Mouse (Mus musculus) naive thymus-derived CD4-positive, alpha-beta T cell, adult 2 months (primary cell): ENCODE data around the gene Prelid3b.

Experiments used
- DNase-seq: peaks from one replicate; pipeline ENCODE4 v3.0.0-alpha.2; 2011; ENCODE audit warnings: low read depth

Gene Prelid3b

GRCm38 (mm10) chr2:174472818-174473549 is at the start of gene Prelid3b:
Gene Prelid3b, minus strand, starts transcription at chr2:174473081.
- peak; percentile 100 for DNase-seq

DNA sequence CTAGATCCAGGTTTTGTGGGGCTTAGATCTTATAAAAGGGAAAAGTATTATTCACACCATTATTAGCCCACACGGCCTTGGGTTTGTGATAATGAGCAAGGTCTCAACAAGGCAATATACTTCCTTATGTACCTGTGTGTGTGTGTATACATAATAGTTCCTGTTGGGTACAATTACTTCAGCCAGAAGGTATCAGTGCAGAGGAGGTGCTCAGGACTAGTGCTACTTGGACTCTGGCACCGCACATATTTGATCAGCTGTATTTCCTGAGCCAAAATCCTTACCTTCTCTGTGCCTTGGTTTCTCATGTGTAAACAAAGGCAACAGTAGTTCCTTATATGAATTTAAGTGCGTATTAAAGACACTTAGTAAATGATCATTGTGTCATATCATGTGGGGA is 49.3 kb upstream of the Prelid3b start:
- DNase-seq, result no peak

DNA sequence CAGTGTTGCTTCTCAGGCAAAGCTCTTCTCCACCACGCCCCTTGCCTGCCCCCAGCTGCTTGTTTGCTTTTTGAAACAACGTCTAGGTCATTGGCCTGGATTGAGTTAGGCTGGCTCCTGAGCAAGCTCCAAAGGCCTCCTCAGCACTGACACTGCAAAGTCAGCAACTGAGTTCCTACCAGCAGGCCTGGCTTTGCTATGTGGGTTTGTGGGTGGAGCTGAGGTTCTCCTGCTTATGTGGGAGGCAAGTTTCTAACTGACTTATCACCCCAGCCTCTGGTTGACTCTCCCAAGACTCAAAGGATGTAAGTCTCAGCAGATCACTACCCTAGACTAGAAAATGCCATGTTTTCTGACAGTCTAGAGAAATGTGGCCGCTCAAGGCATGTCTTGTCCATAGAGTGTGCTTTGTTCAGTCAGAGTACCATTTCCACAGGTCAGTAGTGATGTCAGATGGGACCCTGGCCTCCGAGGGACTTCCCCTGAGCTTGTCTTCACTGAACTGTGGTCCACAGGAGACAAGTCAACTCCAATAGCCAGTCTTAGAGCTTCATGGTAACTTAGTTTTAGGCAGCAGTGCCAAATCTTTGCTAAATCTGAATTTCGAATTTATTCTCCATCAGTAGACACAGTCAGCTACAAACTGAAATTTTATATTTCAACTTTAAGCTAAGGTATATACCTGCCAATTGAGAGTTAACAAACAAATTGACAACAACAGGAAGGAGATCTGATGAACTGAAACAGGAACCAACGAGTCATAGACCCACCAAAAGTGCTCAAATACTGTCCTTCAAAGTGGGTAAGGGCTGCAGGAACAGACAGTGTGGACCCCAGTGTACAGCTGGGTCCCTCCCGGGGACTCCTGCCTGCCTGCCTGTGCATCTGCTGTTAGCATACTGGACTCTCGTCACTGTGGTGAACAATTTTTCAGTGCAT is 44.5 kb upstream of the Prelid3b start:
- DNase-seq, result peak; percentile 39

DNA sequence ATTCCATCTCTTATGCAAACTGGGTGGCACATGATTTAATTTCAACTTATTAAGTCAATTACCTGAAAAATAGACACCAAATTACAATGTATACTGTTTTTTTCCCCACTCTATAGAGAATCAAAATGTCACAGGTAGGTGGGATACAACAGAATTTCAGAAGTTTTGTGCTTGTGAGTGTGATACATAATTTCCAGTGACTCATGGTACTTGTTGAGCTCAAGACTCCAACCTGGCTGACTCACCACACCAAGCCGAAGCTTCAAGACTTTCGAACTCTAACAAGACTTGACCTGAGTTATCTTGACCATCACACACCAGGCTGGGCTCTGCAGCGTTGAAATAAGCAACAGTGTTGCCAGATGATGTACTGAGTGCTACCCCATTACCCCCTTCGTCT is 42.0 kb upstream of the Prelid3b start:
- no peak for DNase-seq

DNA sequence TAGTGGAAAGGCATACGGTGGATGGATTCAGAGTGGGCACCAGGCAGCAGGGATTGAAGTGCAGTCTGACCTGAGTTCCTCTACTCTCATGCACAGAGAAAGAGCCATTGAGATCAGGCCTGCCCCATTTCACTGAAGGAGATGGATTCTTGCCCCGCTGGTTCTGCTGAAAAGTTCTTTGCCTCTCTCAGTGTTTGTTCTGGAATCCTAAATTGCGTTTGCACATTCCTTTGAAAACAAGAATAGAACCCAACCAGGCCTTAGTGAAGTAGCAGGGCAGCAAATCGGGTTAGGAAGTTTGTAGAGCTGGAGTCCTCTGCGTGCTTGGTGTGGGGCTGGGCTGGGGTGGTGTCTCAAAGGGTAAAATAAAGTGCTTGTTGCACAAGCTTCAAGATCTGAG is 40.9 kb upstream of the Prelid3b start:
- DNase-seq, result no peak

DNA sequence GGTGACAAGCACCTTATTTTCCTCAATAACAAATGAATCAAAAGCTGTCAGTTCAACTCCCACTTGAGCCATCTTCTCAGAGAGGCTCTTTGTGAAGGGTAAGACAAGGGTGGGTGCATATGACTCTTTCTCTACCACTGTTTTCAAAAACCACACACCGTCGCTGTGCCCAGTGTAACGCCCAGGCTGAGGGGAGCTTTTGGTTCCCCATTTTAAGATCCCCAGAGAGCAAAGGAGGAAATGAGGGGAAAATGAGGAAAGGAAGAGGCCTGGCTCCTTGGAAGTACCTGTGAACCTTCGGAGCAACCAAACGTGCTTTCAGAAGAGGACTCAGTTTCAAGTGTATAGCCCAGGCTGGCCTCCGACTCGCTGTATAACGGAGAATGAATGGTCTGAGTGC is 36.9 kb upstream of the Prelid3b start:
- no peak for DNase-seq

GRCm38 (mm10) chr2:174507998-174508397 is 35.1 kb upstream of the Prelid3b start:
- no peak for DNase-seq

DNA sequence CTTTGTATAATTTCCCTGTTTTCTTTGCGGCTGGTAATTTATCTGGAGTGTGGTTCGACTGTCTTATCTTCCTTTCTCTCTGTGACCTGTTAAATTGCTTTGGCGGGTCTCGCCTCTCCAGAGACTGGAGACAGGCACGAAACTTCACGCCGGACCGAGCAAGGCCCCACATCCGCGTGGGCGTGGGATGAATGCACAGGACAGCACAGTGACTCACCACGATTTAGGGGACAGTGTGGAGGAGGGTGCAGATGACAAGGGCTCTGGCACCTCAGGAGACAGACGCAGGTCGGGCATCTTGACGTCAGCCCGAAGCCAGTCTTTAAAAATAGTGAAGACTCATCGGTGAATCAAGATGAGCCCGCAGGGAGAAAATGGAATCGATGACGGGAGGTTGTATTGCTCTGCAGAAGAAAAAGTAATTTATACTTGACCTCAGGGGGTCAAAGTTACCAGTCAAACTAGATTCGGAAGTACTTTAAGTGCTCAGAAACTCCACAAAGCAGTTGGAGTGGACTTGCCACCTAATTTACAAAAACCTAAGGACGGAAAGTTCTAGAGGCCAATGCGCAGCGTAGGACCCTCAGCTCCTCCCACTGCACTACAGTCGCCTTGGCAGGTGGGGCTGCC is 30.1 kb upstream of the Prelid3b start:
- no peak for DNase-seq

- DNase-seq, result no peak
Measured at GRCm38 (mm10) chr2:174502321-174502720, 29.4 kb upstream of the Prelid3b start.

- no peak for DNase-seq
Measured at GRCm38 (mm10) chr2:174501517-174501916, 28.6 kb upstream of the Prelid3b start.

DNA sequence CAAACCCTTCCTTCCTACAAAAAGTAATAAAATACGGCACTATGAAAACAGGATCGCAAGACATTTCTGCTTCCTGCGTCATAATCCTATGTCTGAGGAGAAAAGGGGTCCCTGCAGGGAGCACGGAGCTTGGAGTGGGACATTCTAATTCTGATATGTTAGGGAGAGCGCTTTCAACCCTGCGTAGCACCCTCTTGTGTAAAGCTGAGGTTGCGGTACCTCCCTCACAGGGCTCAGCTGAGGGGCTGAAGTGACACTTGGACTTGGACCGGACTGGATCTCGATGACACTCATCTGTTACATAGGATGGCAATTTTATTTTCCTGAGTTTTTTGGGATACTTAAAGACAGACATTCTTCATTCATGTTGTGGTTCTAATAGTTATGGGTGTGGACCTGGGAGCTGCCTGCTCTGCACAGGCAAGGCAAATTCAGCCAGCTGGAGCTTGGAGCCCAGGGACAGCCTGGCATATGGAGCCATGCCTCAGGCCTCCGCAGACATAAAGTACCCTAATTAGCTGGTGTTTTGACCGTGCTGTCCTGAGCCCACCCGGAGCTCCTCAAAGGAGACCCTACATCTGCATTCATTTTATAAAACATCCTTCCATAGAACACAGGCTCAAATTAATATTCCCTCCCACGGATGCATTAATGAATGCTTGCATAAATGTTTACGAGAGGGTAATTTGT is 28.1 kb upstream of the Prelid3b start:
- DNase-seq, result no peak

GRCm38 (mm10) chr2:174492858-174493257 is 20.0 kb upstream of the Prelid3b start:
- DNase-seq, result peak; percentile 79

- no peak for DNase-seq
Measured at GRCm38 (mm10) chr2:174487005-174487404, 14.1 kb upstream of the Prelid3b start.

DNA sequence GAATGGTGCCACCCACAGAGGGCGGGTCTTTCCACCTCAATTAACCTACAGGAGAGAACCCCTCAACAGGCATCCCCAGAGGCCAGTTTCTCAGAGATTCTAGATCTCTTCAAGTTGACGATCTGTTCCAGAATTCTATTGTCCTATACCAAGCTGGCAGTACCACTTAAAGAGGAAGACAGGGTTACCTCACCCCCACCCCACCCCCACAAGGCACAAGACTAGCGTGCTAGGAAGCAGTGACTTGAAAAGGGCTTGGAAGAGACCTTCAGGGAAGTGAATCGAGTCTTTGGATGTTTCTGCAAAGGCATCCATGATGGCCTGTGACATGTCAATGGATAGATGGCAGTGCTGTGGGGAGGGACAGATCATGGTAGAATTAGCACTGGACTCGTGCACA is 5.9 kb upstream of the Prelid3b start:
- DNase-seq, result no peak

DNA sequence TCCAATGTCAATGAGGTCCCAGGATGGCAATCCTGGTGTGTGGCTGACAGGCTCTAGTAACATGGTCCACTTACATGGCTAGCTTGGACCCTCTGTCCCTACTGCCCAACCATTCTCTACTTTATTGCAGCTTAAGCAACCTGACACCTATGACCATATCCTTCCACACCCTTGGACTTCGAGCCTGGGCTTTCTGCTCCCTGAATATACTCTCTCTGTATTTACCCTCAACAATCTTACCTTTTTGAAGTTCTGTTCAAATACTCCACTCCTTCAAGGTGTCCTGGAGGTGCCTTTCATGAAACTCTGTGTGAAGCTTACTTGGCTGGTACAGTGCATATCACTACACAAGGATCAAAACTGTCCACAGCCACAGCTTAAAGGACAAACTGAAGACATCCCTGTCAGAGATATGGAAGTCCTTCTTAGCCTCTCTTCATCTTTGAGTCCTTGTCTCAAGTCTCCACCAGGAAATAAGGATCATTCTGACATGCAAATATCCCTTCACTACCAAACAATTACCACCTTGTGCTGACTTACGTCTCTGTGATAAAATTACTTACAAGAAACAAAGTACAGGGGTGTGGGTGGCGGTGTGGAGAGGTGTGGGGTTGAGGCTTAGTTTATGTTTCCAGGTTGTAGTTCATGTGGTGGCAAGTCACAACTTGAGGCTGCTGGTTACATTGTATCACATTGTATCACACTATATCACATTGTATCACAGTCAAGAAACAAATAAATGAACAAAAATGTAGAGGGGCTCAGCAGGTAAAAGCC is 4.8 kb upstream of the Prelid3b start:
- DNase-seq, result no peak

GRCm38 (mm10) chr2:174473550-174473927 is 658 bp upstream of the Prelid3b start:
- no peak for DNase-seq

DNA sequence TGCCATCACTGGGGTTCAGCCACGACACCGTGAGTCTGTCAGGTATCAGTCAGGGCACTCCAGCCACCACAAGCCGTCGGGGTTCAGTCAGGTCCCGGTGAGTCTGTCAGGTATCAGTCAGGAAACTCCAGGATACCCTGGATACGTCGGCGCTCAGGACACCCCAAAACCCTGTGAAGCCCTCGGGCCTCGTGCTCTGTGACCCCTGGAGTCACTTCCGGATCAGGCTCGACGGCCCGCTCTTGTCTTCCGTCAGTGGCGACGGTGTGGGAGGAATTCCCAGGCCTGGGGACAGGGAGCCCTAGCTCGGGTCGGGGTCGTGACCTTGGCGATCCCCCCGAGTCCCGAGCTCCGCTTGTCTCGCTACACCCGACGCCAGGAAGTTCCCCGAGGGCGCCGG is 474 bp downstream of the Prelid3b start:
- no peak for DNase-seq

GRCm38 (mm10) chr2:174470786-174471405 is 2.0 kb downstream of the Prelid3b start:
- no peak for DNase-seq

DNA sequence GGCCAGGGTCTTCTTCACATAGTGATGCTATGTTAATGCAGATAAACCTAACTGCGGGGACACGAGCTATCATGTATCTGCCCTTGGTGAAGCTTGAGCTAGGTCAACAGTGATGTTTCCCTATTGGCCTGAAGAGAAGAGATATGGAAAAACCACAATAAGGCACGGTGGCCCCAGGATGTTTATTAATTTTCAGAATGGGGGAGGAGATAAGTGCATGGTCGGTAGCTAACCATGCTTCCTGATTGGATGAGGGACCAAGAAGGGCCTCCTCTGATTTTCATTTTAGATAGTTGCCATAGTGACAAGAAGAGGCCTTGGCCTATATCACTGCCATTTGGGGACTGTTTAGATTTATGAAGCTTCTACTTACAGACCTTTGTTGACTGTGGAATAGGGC is 2.5 kb downstream of the Prelid3b start:
- no peak for DNase-seq

- peak; percentile 83 for DNase-seq
Measured at GRCm38 (mm10) chr2:174463789-174464523, 8.9 kb downstream of the Prelid3b start, which contains the start of gene Atp5e. Gene Atp5e, minus strand, starts transcription at chr2:174464105.
